Mouse (Mus musculus) ES-E14 (cell line): ENCODE results near the gene Apbb2. TPM values are rescaled to one million over a fixed set of nuclear protein-coding genes. Genes with fewer than 3 reads are reported as not detected.

Source experiments
- DNase-seq: peaks from one replicate; pipeline ENCODE4 v3.0.0-alpha.2; 2013; ENCODE audit warnings: low read depth, low spot score
- H3K27ac ChIP-seq: 2 replicates; pipeline ENCODE4 v1.5.1; 2012; ENCODE audit warnings: low read depth, mild to moderate bottlenecking, low read length, moderate library complexity, mixed read lengths; ENCODE audit not compliant: poor library complexity, insufficient read depth, severe bottlenecking
- H3K36me3 ChIP-seq: 2 replicates; pipeline ENCODE4 v1.6.1; 2012; ENCODE audit warnings: mild to moderate bottlenecking, low read length, moderate library complexity, mixed read lengths; ENCODE audit not compliant: control insufficient read depth, poor library complexity, insufficient read depth, severe bottlenecking
- H3K4me1 ChIP-seq, 2 experiments: fragments of 150-350 bp in 1 of 2; sonication (generic) in 1 of 2; 2 replicates each; pipeline ENCODE4 v1.6.1; 2012; ENCODE audit warnings: low read length in 2 of 2, mild to moderate bottlenecking in 1 of 2, mixed read lengths in 1 of 2; ENCODE audit not compliant: control insufficient read depth in 2 of 2, insufficient read depth in 2 of 2, poor library complexity in 1 of 2
- H3K4me3 ChIP-seq, 2 experiments: fragments of 150-350 bp in 1 of 2; sonication (generic) in 1 of 2; 2 replicates each; pipeline ENCODE4 v1.5.1; 2012; ENCODE audit warnings: low read length in 2 of 2, low read depth in 1 of 2, mild to moderate bottlenecking in 1 of 2, mixed read lengths in 1 of 2; ENCODE audit not compliant: insufficient read depth in 1 of 2, poor library complexity in 1 of 2, severe bottlenecking in 1 of 2
- H3K9ac ChIP-seq: 2 replicates; pipeline ENCODE4 v1.6.1; 2012; ENCODE audit warnings: low read depth, mild to moderate bottlenecking, low read length, mixed read lengths; ENCODE audit not compliant: poor library complexity, insufficient read depth, severe bottlenecking
- H3K9me3 ChIP-seq: fragments of 150-350 bp; sonication (generic); 2 replicates; pipeline ENCODE4 v1.6.1; 2012; ENCODE audit warnings: low read depth, mild to moderate bottlenecking, low read length; ENCODE audit not compliant: control insufficient read depth, insufficient read depth
- CHD2 ChIP-seq: IDR thresholded peaks from 2 replicates; pipeline ENCODE4 v1.6.1; 2014; ENCODE audit warnings: mild to moderate bottlenecking, low read depth, low read length, inconsistent platforms
- HCFC1 ChIP-seq: IDR thresholded peaks from 2 replicates; pipeline ENCODE4 v1.6.1; 2012; ENCODE audit warnings: low read length, inconsistent platforms, borderline replicate concordance; ENCODE audit not compliant: insufficient read depth
- MAFK ChIP-seq: IDR thresholded peaks from 2 replicates; pipeline ENCODE4 v1.6.1; 2014; ENCODE audit warnings: mild to moderate bottlenecking, low read depth, low read length, inconsistent platforms; ENCODE audit not compliant: insufficient read depth
- ZC3H11A ChIP-seq: IDR thresholded peaks from 2 replicates; pipeline ENCODE4 v1.6.1; 2012; ENCODE audit warnings: low read depth, mild to moderate bottlenecking, inconsistent platforms, low read length, borderline replicate concordance
- ZNF384 ChIP-seq: IDR thresholded peaks from 2 replicates; pipeline ENCODE4 v1.6.1; 2012; ENCODE audit warnings: low read depth, low read length, inconsistent platforms
- in situ Hi-C, 2 experiments: fragments of 600-800 bp; cut with MboI; formaldehyde crosslinking; loops; one replicate each; pipeline ENCODE4 v1.15.1; 2025; ENCODE audit warnings: low sequenced_read_pairs in 2 of 2, inconsistent platforms in 1 of 2; ENCODE audit not compliant: unreplicated experiment in 2 of 2
- total RNA-seq: library from RNA; depleted of rRNA; stranded (reverse); fragments of 300-350 nt; gene quantifications from 2 replicates; pipeline ENCODE4 v1.2.3, GENCODE M21; 2012

The Apbb2 gene
- total RNA-seq, 1 experiment, result 15.3 TPM

GRCm38 (mm10) chr5:66533711-66534425 is 84.7 kb downstream of the Apbb2 start:
- Histone ChIP-seq H3K36me3 (no peaks in the 10 kb centered on the region), H3K9me3 (no peaks in the 10 kb centered on the region), H3K4me3 (no peak overlapping the region), H3K9ac (no peak overlapping the region), H3K27ac (no peak overlapping the region), H3K4me1 (peaks cover 0 to 20% of the 10 kb centered on the region in 2 experiments; a peak in 3 of 4 replicates)
- in situ Hi-C loops, result no loop called here
- TF ChIP-seq ZC3H11A (no peak), HCFC1 (no peak), MAFK (no peak), ZNF384 (no peak), CHD2 (no peak)
- DNase-seq, result no peak

GRCm38 (mm10) chr5:66532827-66533226 is 85.8 kb downstream of the Apbb2 start:
- no peak for TF ChIP-seq CHD2
- no peak for TF ChIP-seq MAFK
- no peak for TF ChIP-seq ZNF384
- TF ChIP-seq HCFC1, result no peak
- no peak for DNase-seq

GRCm38 (mm10) chr5:66530361-66530760 is 88.2 kb downstream of the Apbb2 start:
- H3K9me3 ChIP-seq, result no peaks in the 10 kb centered on the region
- peak; percentile 35 for DNase-seq
- H3K27ac ChIP-seq, result no peak overlapping the region
- no peak overlapping the region for H3K4me3 ChIP-seq
- no peak overlapping the region for H3K9ac ChIP-seq
- no peak for TF ChIP-seq ZC3H11A
- TF ChIP-seq HCFC1, result no peak
- TF ChIP-seq ZNF384, result no peak
- TF ChIP-seq MAFK, result no peak
- no peak for TF ChIP-seq CHD2
- in situ Hi-C loops, result no loop called here
- H3K4me1 ChIP-seq, result peaks cover 0 to 20% of the 10 kb centered on the region in 2 experiments; a peak in 3 of 4 replicates
- H3K36me3 ChIP-seq, result no peaks in the 10 kb centered on the region

More at GRCm38 (mm10) chr5:66532827-66533226, 85.8 kb downstream of the Apbb2 start:
- H3K4me1 ChIP-seq, result peaks cover 0 to 20% of the 10 kb centered on the region in 2 experiments; a peak in 3 of 4 replicates
- in situ Hi-C loops, result no loop called here
- H3K36me3 ChIP-seq, result no peaks in the 10 kb centered on the region
- H3K4me3 ChIP-seq, result no peak overlapping the region
- no peak overlapping the region for H3K27ac ChIP-seq
- no peaks in the 10 kb centered on the region for H3K9me3 ChIP-seq
- H3K9ac ChIP-seq, result no peak overlapping the region

- H3K27ac ChIP-seq, result no peak overlapping the region
- in situ Hi-C loops, result no loop called here
- no peak overlapping the region for H3K9ac ChIP-seq
- H3K4me3 ChIP-seq, result no peak overlapping the region
- no peak for DNase-seq
- TF ChIP-seq MAFK, result no peak
- TF ChIP-seq ZNF384, result no peak
- no peak for TF ChIP-seq CHD2
- TF ChIP-seq HCFC1, result no peak
- no peak for TF ChIP-seq ZC3H11A
- H3K4me1 ChIP-seq, result peaks cover 0 to 20% of the 10 kb centered on the region in 2 experiments; a peak in 3 of 4 replicates
- H3K36me3 ChIP-seq, result no peaks in the 10 kb centered on the region
- H3K9me3 ChIP-seq, result no peaks in the 10 kb centered on the region
These were observed 89.0 kb downstream of the Apbb2 start for GRCm38 (mm10) chr5:66529631-66530030.
